Mouse (Mus musculus) splenic B cell, adult 2 months (primary cell): ENCODE data around the gene Otulinl.
"Not testable (repeated sequence)": the region's sequence is repeated elsewhere in the genome, so short reads cannot be mapped to it uniquely, and the experiment has no call there.

Source experiments
- DNase-seq: peaks from one replicate; pipeline ENCODE4 v3.0.0-alpha.2; 2011; ENCODE audit warnings: low read depth, low spot score
- H3K27me3 ChIP-seq: 2 replicates; pipeline ENCODE4 v1.6.1; 2012; ENCODE audit warnings: mild to moderate bottlenecking, low read length, moderate library complexity, mixed read lengths; ENCODE audit not compliant: control insufficient read depth, poor library complexity, insufficient read depth, severe bottlenecking
- H3K36me3 ChIP-seq: 2 replicates; pipeline ENCODE4 v1.6.1; 2012; ENCODE audit warnings: mild to moderate bottlenecking, low read length, moderate library complexity, mixed read lengths; ENCODE audit not compliant: control insufficient read depth, poor library complexity, insufficient read depth, severe bottlenecking

The Otulinl gene

GRCm38 (mm10) chr15:27681419-27682187 lies at the start of gene Otulinl:
Gene Otulinl (minus strand): TSS chr15:27681579.
- H3K27me3 ChIP-seq, result no peaks in the 10 kb centered on the region; the same call in 1 of the 2 replicates
- H3K36me3 ChIP-seq, result no peaks in the 10 kb centered on the region
- DNase-seq, result peak; percentile 96

- Histone ChIP-seq H3K36me3 (no peaks in the 10 kb centered on the region; the same call in 1 of the 2 replicates), H3K27me3 (no peaks in the 10 kb centered on the region)
- DNase-seq, result no peak
Observed at GRCm38 (mm10) chr15:27726228-27726627, 44.8 kb upstream of the Otulinl start.

- H3K36me3 ChIP-seq, result no peaks in the 10 kb centered on the region; the same call in 1 of the 2 replicates
- no peaks in the 10 kb centered on the region for H3K27me3 ChIP-seq
- peak; percentile 22 for DNase-seq
Observed at GRCm38 (mm10) chr15:27724796-27725680, 43.7 kb upstream of the Otulinl start.

- Histone ChIP-seq H3K36me3 (no peaks in the 10 kb centered on the region; the same call in 1 of the 2 replicates), H3K27me3 (no peaks in the 10 kb centered on the region)
- no peak for DNase-seq
Observed at GRCm38 (mm10) chr15:27724298-27724697, 42.9 kb upstream of the Otulinl start.

GRCm38 (mm10) chr15:27723746-27724145 lies 42.4 kb upstream of the Otulinl start:
- Histone ChIP-seq H3K27me3 (no peaks in the 10 kb centered on the region), H3K36me3 (no peaks in the 10 kb centered on the region; the same call in 1 of the 2 replicates)
- no peak for DNase-seq

DNA sequence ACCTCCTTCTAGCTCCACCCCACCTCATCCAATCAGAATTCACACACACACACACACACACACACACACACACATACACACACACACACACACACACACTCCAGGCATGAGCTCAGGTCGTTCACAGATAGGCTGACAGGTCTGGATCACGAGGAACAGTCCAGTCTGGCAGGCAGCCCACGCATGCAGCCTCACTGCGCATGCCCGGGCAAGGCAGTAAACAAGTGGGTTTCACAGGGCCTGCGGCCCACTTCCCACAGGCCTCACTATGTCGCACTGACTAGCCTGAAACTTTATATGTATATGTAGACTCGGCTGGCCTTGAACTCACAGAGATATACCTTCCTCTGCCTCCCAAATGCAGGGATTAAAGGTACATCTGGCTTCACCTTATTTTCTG lies 38.9 kb upstream of the Otulinl start:
- not testable (repeated sequence) for H3K27me3 ChIP-seq, DNase-seq, H3K36me3 ChIP-seq

DNA sequence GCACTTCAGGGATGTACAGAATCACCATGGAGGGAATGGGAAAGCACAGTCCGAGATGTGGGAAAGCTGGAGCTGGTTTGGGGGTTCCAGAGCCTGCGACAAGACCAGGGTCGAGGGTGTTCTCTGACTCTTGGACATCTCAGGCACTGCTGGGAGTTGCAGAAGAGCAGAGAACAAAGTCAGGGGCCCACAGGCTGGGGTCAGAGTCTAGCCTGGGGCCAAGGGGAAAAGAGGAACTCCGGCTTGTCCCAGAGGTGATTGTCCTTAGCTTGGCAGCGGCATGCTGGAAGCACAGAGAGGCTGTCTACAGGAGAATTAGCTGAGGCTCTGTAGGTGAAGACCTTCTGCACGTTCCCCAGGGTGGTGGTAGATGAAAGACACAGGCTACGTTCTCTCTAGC lies 37.3 kb upstream of the Otulinl start:
- Histone ChIP-seq H3K36me3 (no peaks in the 10 kb centered on the region), H3K27me3 (no peaks in the 10 kb centered on the region)
- DNase-seq, result no peak

GRCm38 (mm10) chr15:27715331-27715730 lies 34.0 kb upstream of the Otulinl start:
- H3K27me3 ChIP-seq, result no peaks in the 10 kb centered on the region
- H3K36me3 ChIP-seq, result no peaks in the 10 kb centered on the region
- peak; percentile 69 for DNase-seq

GRCm38 (mm10) chr15:27710698-27711097 lies 29.3 kb upstream of the Otulinl start:
- Histone ChIP-seq H3K27me3 (no peaks in the 10 kb centered on the region), H3K36me3 (no peaks in the 10 kb centered on the region)
- DNase-seq, result no peak

DNA sequence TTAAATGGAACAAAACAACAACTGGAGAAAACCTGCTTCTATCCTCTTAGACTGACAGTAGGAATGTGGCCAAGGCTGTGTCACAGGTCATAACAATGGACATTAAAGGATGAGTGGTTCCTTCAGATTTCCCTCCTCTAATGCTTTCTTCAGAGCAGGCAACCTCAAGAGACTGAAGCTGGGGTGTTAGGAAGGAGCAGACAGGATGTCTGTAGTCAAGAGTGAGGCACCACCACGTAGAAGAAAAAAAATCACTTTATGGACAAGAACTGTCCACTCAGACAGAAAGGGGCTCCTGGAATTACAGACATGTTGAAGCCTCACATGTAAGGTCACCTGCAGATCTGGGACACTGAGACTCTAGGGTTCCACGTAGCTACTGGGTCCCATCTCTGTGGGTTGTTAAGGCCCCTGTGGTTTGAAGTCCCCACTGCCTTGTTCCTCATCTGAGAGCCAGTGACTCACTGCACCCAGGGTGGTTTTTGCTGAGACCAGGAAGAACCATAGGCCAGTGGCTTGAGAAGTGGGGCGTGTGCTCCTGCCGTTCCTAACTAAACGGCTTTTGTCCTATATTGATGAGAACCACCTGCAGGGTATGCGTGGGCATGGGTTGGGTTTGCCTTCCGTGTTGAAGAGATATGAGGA lies 27.7 kb upstream of the Otulinl start:
- no peaks in the 10 kb centered on the region for H3K36me3 ChIP-seq
- peak; percentile 33 for DNase-seq
- H3K27me3 ChIP-seq, result no peaks in the 10 kb centered on the region

GRCm38 (mm10) chr15:27708499-27708898 lies 27.1 kb upstream of the Otulinl start:
- no peaks in the 10 kb centered on the region for H3K36me3 ChIP-seq
- DNase-seq, result peak; percentile 29

GRCm38 (mm10) chr15:27702972-27703313 lies 21.6 kb upstream of the Otulinl start:
- DNase-seq, result no peak
- Histone ChIP-seq H3K36me3 (no peaks in the 10 kb centered on the region), H3K27me3 (no peaks in the 10 kb centered on the region)

More at GRCm38 (mm10) chr15:27708499-27708898, 27.1 kb upstream of the Otulinl start:
- no peaks in the 10 kb centered on the region for H3K27me3 ChIP-seq

GRCm38 (mm10) chr15:27702031-27702971 lies 20.9 kb upstream of the Otulinl start:
- no peaks in the 10 kb centered on the region for H3K36me3 ChIP-seq
- DNase-seq, result peak; percentile 41
- no peaks in the 10 kb centered on the region for H3K27me3 ChIP-seq

DNA sequence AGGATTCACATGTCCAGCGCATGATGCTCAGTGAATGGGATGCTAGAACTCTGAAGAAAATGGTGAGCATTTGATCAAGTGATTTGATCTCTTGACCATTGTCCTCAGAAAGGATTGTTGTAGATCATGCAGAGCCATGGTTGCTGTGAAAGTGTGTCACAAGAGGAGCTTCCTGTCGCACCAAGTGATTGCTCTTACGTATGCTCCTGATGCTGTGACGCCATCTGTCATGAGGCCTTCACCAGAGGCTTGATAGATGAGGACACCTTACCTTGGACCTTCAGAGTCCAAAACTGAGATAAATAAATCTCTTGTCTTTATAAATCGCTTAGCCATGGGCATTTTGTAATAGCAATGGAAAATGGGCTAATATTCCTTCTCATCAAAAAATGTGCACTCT lies 16.3 kb upstream of the Otulinl start:
- H3K36me3 ChIP-seq, result no peaks in the 10 kb centered on the region
- DNase-seq, result no peak
- no peaks in the 10 kb centered on the region for H3K27me3 ChIP-seq
